Mouse (Mus musculus) kidney, adult 2 months (tissue): ENCODE measurements around the gene Map3k20. TPM values are rescaled to one million over a fixed set of nuclear protein-coding genes. Genes with fewer than 3 reads are reported as not detected.
A peak's percentile ranks its signal among the peaks of the same experiment; 100 is the strongest.

Experiments
- DNase-seq: peaks from one replicate; pipeline ENCODE4 v3.0.0; 2021
- H3K27ac ChIP-seq: fragments of 200-500 bp; 2 replicates; pipeline ENCODE4 v1.5.1; 2012; ENCODE audit warnings: low read depth, low read length, control low read depth, inconsistent platforms; ENCODE audit not compliant: insufficient read depth
- H3K27me3 ChIP-seq: fragments of 200-500 bp; replicated peaks from 2 replicates; pipeline ENCODE4 v1.6.1; 2012; ENCODE audit warnings: mild to moderate bottlenecking, moderate library complexity, low read length, inconsistent platforms; ENCODE audit not compliant: control insufficient read depth, insufficient read depth
- H3K36me3 ChIP-seq: fragments of 200-500 bp; 2 replicates; pipeline ENCODE4 v1.6.1; 2012; ENCODE audit warnings: mild to moderate bottlenecking, moderate library complexity, low read length, inconsistent platforms; ENCODE audit not compliant: control insufficient read depth, insufficient read depth
- H3K4me1 ChIP-seq: fragments of 200-500 bp; 2 replicates; pipeline ENCODE4 v1.6.1; 2011; ENCODE audit warnings: low read length; ENCODE audit not compliant: control insufficient read depth, insufficient read depth
- H3K4me3 ChIP-seq: fragments of 200-500 bp; 2 replicates; pipeline ENCODE4 v1.5.1; 2011; ENCODE audit warnings: mild to moderate bottlenecking, low read depth, low read length, control low read depth; ENCODE audit not compliant: insufficient read depth
- CTCF ChIP-seq: fragments of 200-500 bp; conservative IDR thresholded peaks from 2 replicates; pipeline ENCODE4 v1.5.1; 2011; ENCODE audit warnings: low read depth, mild to moderate bottlenecking, control low read depth, low read length, moderate library complexity, mixed read lengths; ENCODE audit not compliant: insufficient read depth, insufficient read length
- POLR2A ChIP-seq: fragments of 200-500 bp; IDR thresholded peaks from one replicate; pipeline ENCODE4 v1.6.1; 2011; ENCODE audit warnings: low read depth, low read length, control low read depth
- WGBS: fragments of 180-500 bp; shearing (Covaris S2); methylation state at CpG from one replicate; pipeline ENCODE4 v1.1.7; 2018; 5-methylcytosine and 5-hydroxymethylcytosine counted together
- polyA plus RNA-seq: library from polyadenylated mRNA; depleted of rRNA; stranded (reverse); fragments of >200 nt; gene quantifications from 2 replicates; pipeline ENCODE4 v1.2.3, GENCODE M21; 2012

Gene Map3k20
- polyA plus RNA-seq, 1 experiment = 8.3 TPM

DNA sequence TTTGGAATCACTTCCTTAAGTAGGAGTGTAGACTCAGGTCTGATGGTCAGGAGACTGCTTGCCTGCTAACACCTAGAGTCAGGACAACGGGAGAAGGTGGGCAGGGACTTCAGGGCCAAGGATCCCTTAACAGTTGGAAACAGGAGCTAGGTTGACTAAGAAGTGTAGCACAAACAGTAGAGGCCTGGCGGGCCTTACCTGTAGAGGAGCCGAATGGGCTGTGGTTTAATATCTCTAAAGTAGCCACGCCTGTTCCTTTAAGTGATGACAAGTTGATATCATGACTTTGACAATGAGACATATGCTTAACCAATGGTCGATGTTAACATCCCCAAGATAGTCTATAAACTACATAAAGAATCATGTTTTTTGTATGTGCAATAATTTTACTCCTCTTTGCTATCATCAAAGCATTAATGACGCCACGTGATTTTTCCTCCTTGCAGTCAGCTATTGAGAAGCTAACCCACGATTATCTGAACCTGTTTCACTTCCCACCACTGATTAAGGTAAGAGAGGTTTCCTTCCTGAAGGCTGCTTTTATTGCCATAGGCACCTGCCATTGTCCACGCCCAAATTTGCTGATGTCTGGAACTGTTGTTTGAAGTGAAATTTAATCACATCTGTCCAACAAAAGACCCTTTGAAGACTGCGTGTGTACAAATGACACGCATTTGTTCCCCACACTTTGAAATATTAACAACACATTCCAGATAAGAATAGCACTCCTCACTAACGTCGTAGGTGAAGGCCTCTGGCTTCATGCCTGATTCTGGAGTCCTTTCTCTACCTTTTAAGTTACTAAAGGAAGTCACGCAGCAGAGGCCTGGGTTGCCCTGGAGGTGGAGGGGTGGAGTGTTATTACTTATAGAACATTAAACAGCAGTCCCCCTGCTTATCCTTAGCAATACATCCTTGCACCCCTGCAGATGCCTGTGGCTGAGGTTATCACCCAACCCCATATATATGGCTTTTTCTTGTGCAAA is 131.0 kb downstream of the Map3k20 start:
- DNase-seq = no peak
- Histone ChIP-seq H3K4me3 (no peak overlapping the region), H3K27me3 (no peaks in the 10 kb centered on the region), H3K4me1 (no peaks in the 10 kb centered on the region), H3K27ac (no peak overlapping the region), H3K36me3 (no peaks in the 10 kb centered on the region)
- no peak for TF ChIP-seq POLR2A
- no peak for TF ChIP-seq CTCF
- WGBS = 71% methylated on average over 14 of the region's 14 CpGs

- no peak for TF ChIP-seq POLR2A
- TF ChIP-seq CTCF = no peak
- 78% methylated on average over 5 of the region's 5 CpGs for WGBS
- no peak overlapping the region for H3K27ac ChIP-seq
- H3K4me1 ChIP-seq = no peaks in the 10 kb centered on the region
- no peaks in the 10 kb centered on the region for H3K27me3 ChIP-seq
- H3K36me3 ChIP-seq = no peaks in the 10 kb centered on the region
- no peak overlapping the region for H3K4me3 ChIP-seq
- no peak for DNase-seq
These were observed 135.1 kb downstream of the Map3k20 start for GRCm38 (mm10) chr2:72420561-72420960.

DNA sequence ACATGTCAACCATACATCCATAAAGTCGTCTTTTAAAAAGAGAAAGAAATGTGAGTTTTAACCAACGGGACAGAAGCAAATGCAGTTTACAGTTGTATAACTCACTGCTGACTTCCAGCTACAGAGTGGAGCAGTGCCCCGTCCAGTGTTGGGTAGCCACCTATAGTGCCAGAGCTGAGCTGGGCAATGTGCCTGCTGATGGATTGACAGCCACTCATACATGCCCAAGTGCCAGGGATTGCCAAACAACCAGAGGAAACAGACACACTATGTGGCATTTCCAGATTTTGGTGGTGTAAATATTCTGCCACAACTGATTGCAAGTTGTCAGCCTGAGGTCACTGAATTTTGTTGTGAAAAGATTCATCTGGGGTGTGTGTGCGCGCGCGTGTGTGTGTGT is 139.2 kb downstream of the Map3k20 start:
- 87% methylated on average over 7 of the region's 7 CpGs for WGBS
- Histone ChIP-seq H3K4me3 (no peak overlapping the region), H3K27ac (no peak overlapping the region), H3K36me3 (no peaks in the 10 kb centered on the region), H3K27me3 (no peaks in the 10 kb centered on the region), H3K4me1 (no peaks in the 10 kb centered on the region)
- no peak for DNase-seq
- TF ChIP-seq POLR2A (no peak), CTCF (no peak)

GRCm38 (mm10) chr2:72426776-72427175 is 141.3 kb downstream of the Map3k20 start:
- Histone ChIP-seq H3K36me3 (no peaks in the 10 kb centered on the region), H3K27me3 (no peaks in the 10 kb centered on the region), H3K4me1 (no peaks in the 10 kb centered on the region), H3K27ac (no peak overlapping the region), H3K4me3 (no peak overlapping the region)
- no peak for DNase-seq
- TF ChIP-seq POLR2A = no peak
- TF ChIP-seq CTCF = no peak
- WGBS = 62% methylated on average over 8 of the region's 8 CpGs

GRCm38 (mm10) chr2:72427288-72427687 is 141.9 kb downstream of the Map3k20 start:
- H3K27ac ChIP-seq = no peak overlapping the region
- TF ChIP-seq POLR2A (no peak), CTCF (no peak)
- H3K4me1 ChIP-seq = no peaks in the 10 kb centered on the region
- 86% methylated on average over 11 of the region's 11 CpGs for WGBS
- H3K4me3 ChIP-seq = no peak overlapping the region
- H3K36me3 ChIP-seq = no peaks in the 10 kb centered on the region
- DNase-seq = no peak
- H3K27me3 ChIP-seq = no peaks in the 10 kb centered on the region

DNA sequence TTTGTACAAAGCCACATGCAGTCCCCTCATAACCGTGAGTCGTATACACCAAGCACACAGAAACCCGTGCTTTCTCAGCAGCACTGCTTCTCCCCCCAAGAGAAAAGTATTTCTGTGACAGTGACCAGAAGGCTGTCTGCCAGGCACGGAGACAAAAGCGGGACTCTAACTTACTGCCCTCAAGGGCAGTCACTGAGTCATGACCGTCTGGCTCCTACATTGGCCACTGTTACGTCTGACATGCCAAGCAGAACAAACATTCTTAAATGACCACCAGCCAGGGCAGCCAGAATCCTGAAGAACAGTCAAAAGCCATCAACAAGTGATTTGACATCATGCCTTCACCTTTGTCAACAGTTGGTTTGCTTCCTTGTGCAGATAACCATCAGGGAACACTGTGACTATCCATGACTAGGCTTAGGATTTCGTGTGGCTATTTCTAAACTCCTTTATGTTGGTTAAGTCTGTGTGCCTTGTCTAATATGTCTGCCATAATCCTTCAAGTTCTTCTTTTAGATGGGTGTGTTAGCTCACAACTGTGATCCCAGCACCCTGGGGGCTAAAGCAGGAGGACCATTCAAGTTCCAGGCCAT is 153.6 kb downstream of the Map3k20 start:
- H3K4me3 ChIP-seq = no peak overlapping the region
- H3K4me1 ChIP-seq = no peaks in the 10 kb centered on the region
- no peak overlapping the region for H3K27ac ChIP-seq
- DNase-seq = peak; percentile 63
- TF ChIP-seq POLR2A (no peak), CTCF (no peak)
- H3K36me3 ChIP-seq = no peaks in the 10 kb centered on the region; the same call in 1 of the 2 replicates
- H3K27me3 ChIP-seq = no peaks in the 10 kb centered on the region
- WGBS = 49% methylated on average over 8 of the region's 8 CpGs

DNA sequence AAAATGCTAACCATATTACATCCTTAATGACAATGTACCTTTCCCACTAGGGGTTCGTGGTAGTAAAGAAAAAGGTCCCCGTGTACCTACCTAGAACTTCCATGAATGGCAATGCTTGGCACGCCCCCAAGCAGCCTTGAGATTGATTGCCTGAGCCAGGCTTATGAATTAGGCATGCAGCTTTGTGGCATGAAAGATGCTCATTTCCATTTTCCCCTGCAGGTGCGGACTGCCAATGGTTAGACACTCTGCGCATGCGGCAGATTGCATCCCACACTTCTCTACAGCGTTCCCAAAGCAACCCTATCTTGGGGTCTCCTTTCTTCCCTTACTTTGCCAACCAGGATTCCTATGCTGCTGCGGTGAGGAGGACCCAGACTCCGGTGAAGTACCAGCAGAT is 155.6 kb downstream of the Map3k20 start:
- no peak for TF ChIP-seq POLR2A
- no peak for TF ChIP-seq CTCF
- Histone ChIP-seq H3K4me3 (no peak overlapping the region), H3K36me3 (no peaks in the 10 kb centered on the region), H3K27me3 (no peaks in the 10 kb centered on the region), H3K27ac (no peak overlapping the region), H3K4me1 (no peaks in the 10 kb centered on the region)
- DNase-seq = no peak
- 84% methylated on average over 9 of the region's 9 CpGs for WGBS

- TF ChIP-seq POLR2A (no peak), CTCF (no peak)
- Histone ChIP-seq H3K4me1 (no peaks in the 10 kb centered on the region), H3K36me3 (no peaks in the 10 kb centered on the region), H3K27me3 (no peaks in the 10 kb centered on the region), H3K4me3 (no peak overlapping the region), H3K27ac (no peak overlapping the region)
- WGBS = 88% methylated on average over 6 of the region's 6 CpGs
- no peak for DNase-seq
These were observed 157.4 kb downstream of the Map3k20 start for GRCm38 (mm10) chr2:72442825-72443224.
